Mouse (Mus musculus) ES-Bruce4 (cell line): ENCODE measurements around the gene Icam2. TPM values are rescaled to one million over a fixed set of nuclear protein-coding genes. Genes with fewer than 3 reads are reported as not detected.

ENCODE experiments used
- H3K27ac ChIP-seq: 2 replicates; pipeline ENCODE4 v1.5.1; 2012; ENCODE audit warnings: low read length, inconsistent platforms; ENCODE audit not compliant: insufficient read depth
- H3K27me3 ChIP-seq: 2 replicates; pipeline ENCODE4 v1.6.1; 2012; ENCODE audit warnings: mild to moderate bottlenecking, low read length, inconsistent platforms; ENCODE audit not compliant: control insufficient read depth, poor library complexity, insufficient read depth, severe bottlenecking
- H3K36me3 ChIP-seq: 2 replicates; pipeline ENCODE4 v1.6.1; 2012; ENCODE audit warnings: inconsistent platforms, mild to moderate bottlenecking, low read length, moderate library complexity; ENCODE audit not compliant: control insufficient read depth, poor library complexity, insufficient read depth, severe bottlenecking
- H3K4me1 ChIP-seq: one replicate; pipeline ENCODE4 v1.8.1; 2011; ENCODE audit warnings: low read length; ENCODE audit not compliant: control insufficient read depth, insufficient read depth
- H3K4me3 ChIP-seq: 2 replicates; pipeline ENCODE4 v1.5.1; 2011; ENCODE audit warnings: low read depth, mild to moderate bottlenecking, low read length
- H3K9ac ChIP-seq: 2 replicates; pipeline ENCODE4 v1.6.1; 2012; ENCODE audit warnings: low read depth, mild to moderate bottlenecking, inconsistent platforms; ENCODE audit not compliant: poor library complexity, severe bottlenecking
- H3K9me3 ChIP-seq: replicated peaks from 2 replicates; pipeline ENCODE4 v1.6.1; 2012; ENCODE audit warnings: mild to moderate bottlenecking, low read length, inconsistent platforms; ENCODE audit not compliant: control insufficient read depth, poor library complexity, insufficient read depth, severe bottlenecking
- CTCF ChIP-seq: IDR thresholded peaks from one replicate; pipeline ENCODE4 v1.8.1; 2011; ENCODE audit warnings: low read depth, low read length
- EP300 ChIP-seq: IDR thresholded peaks from 2 replicates; pipeline ENCODE4 v1.6.1; 2011; ENCODE audit warnings: low read depth, low read length; ENCODE audit not compliant: insufficient read depth
- POLR2A ChIP-seq: IDR thresholded peaks from one replicate; pipeline ENCODE4 v1.8.1; 2011; ENCODE audit warnings: low read length; ENCODE audit not compliant: insufficient read depth
- polyA plus RNA-seq: library from polyadenylated mRNA; stranded (reverse); fragments of >200 nt; gene quantifications from 2 replicates; pipeline ENCODE4 v1.2.4, GENCODE M21; 2011; ENCODE audit warnings: low read depth; ENCODE audit not compliant: missing spikeins, insufficient read depth, insufficient read length

Gene Icam2
- polyA plus RNA-seq, 1 experiment, result not detected

- no peak overlapping the region for H3K9ac ChIP-seq
- no peaks in the 10 kb centered on the region for H3K27me3 ChIP-seq
- no peaks in the 10 kb centered on the region for H3K4me1 ChIP-seq
- H3K4me3 ChIP-seq, result no peak overlapping the region
- H3K36me3 ChIP-seq, result no peaks in the 10 kb centered on the region
- H3K27ac ChIP-seq, result no peak overlapping the region
- TF ChIP-seq EP300 (no peak), CTCF (no peak), POLR2A (no peak)
- no peaks in the 10 kb centered on the region for H3K9me3 ChIP-seq
Measured at GRCm38 (mm10) chr11:106416331-106416730, 28.5 kb upstream of the Icam2 start.

DNA sequence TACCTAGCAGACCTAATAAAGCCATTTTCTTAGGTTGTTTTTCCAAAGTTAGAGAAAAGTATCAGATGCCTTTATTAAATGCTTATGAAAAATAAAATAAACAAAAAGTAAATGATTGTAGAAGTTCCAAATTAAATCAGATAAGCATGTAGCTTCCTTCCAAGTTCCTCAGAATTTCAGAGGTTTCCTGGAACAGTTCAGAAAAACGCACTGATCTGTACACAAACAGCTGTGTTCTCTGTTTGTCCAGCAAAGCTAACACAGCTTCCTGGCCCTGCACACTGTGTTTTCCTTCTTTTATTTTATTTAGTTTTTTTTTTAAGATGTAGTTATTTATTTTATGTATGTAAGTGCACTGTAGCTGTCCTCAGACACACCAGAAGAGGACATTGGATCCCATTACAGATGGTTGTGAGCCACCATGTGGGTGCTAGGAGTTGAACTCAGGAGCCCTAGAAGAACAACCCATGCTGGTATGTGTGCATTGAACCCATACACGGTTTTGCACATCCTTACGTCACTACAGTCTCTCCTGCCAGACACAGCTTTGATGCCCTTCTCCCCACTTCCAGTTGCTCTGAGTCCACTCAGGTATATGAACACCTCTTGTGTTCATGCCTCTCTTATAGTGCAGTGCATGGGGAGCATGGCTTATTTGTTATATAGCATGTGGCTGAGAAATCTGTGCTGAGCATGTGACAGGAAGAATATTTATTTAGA is 24.9 kb upstream of the Icam2 start:
- no peak overlapping the region for H3K27ac ChIP-seq
- H3K36me3 ChIP-seq, result no peaks in the 10 kb centered on the region
- TF ChIP-seq POLR2A (no peak), EP300 (no peak), CTCF (no peak)

GRCm38 (mm10) chr11:106411157-106411556 is 23.3 kb upstream of the Icam2 start:
- H3K36me3 ChIP-seq, result no peaks in the 10 kb centered on the region
- H3K27ac ChIP-seq, result no peak overlapping the region
- H3K9me3 ChIP-seq, result no peaks in the 10 kb centered on the region
- no peak overlapping the region for H3K4me3 ChIP-seq
- H3K9ac ChIP-seq, result no peak overlapping the region
- TF ChIP-seq POLR2A (no peak), CTCF (no peak), EP300 (no peak)
- no peaks in the 10 kb centered on the region for H3K27me3 ChIP-seq
- no peaks in the 10 kb centered on the region for H3K4me1 ChIP-seq

More for the DNA sequence above, 24.9 kb upstream of the Icam2 start:
- H3K4me1 ChIP-seq, result no peaks in the 10 kb centered on the region
- H3K9me3 ChIP-seq, result no peaks in the 10 kb centered on the region
- no peak overlapping the region for H3K4me3 ChIP-seq
- H3K9ac ChIP-seq, result no peak overlapping the region
- no peaks in the 10 kb centered on the region for H3K27me3 ChIP-seq

GRCm38 (mm10) chr11:106410507-106410906 is 22.6 kb upstream of the Icam2 start:
- Histone ChIP-seq H3K27me3 (no peaks in the 10 kb centered on the region), H3K4me1 (no peaks in the 10 kb centered on the region), H3K4me3 (no peak overlapping the region), H3K9me3 (no peaks in the 10 kb centered on the region), H3K36me3 (no peaks in the 10 kb centered on the region), H3K27ac (peak overlapping the region; percentile 52; the same call in 1 of the 2 replicates), H3K9ac (no peak overlapping the region)
- TF ChIP-seq POLR2A (no peak), EP300 (no peak), CTCF (no peak)

DNA sequence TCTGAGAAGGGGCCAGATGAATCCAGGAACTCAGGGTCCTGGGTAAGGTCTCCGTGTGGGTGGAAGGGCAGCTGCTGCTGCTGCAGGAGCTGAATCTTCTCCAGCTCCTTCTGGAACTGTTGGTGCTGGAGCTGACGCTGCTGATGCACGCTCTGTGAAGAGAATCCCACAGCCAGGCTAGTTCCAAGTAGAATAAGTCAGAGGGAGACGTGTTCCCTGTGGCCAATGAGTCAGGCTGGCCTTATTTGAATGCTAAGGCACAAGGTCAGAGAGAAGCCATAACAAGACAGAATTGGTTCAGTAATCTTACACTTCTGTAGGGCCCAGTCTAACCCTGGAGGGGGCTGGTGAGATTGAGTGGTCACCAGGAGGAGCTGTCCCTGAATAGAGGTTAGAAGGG is 22.1 kb upstream of the Icam2 start:
- H3K4me1 ChIP-seq, result no peaks in the 10 kb centered on the region
- no peak overlapping the region for H3K4me3 ChIP-seq
- H3K9ac ChIP-seq, result no peak overlapping the region
- no peaks in the 10 kb centered on the region for H3K9me3 ChIP-seq
- H3K36me3 ChIP-seq, result no peaks in the 10 kb centered on the region
- no peaks in the 10 kb centered on the region for H3K27me3 ChIP-seq
- peak overlapping the region; percentile 38; the same call in 1 of the 2 replicates for H3K27ac ChIP-seq
- TF ChIP-seq EP300 (no peak), CTCF (no peak), POLR2A (no peak)

DNA sequence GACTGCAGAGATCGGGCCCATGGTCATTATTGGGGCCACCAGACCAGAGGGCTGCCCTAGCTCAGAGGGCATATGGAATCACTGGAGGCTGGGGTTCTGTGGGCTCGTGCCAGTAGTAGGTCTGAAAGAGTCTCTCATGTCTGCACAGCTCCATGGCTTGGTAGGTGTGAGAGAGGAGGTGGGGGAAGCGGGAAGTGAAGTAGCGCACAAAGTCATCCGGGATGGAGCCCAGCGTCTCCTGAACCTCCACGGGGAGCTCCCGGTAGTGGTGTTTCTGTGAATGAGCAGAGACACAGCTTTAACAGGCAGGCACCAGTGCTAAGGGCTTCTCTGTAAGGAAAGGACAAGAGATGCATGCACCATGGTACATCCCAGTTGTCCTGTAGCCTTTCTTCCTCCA is 10.6 kb upstream of the Icam2 start:
- no peak overlapping the region for H3K9ac ChIP-seq
- TF ChIP-seq CTCF (no peak), POLR2A (no peak), EP300 (no peak)
- no peaks in the 10 kb centered on the region for H3K27me3 ChIP-seq
- no peaks in the 10 kb centered on the region for H3K9me3 ChIP-seq
- H3K36me3 ChIP-seq, result no peaks in the 10 kb centered on the region
- no peak overlapping the region for H3K4me3 ChIP-seq
- H3K4me1 ChIP-seq, result no peaks in the 10 kb centered on the region
- no peak overlapping the region for H3K27ac ChIP-seq
